Mouse (Mus musculus) Patski (cell line): ENCODE data around the gene Washc2. TPM values are rescaled to one million over a fixed set of nuclear protein-coding genes. Genes with fewer than 3 reads are reported as not detected.
A peak's percentile ranks its signal among the peaks of the same experiment; 100 is the strongest.

ENCODE experiments used
- ATAC-seq: fragments of 100-300 bp; one replicate; pipeline ENCODE4 v1.8.0; 2021
- CTCF ChIA-PET: fragments of 350-600 bp; sonication (Branson Sonifier 250); formaldehyde crosslinking; loops from one replicate; lab custom pipeline; 2022; ENCODE audit warnings: inconsistent platforms; lab: Charles Lee
- POLR2A ChIA-PET: fragments of 350-600 bp; sonication (Branson Sonifier 250); formaldehyde crosslinking; loops from one replicate; lab custom pipeline; 2022; ENCODE audit warnings: antibody characterized with exemption, inconsistent platforms; lab: Charles Lee
- DNase-seq: peaks from one replicate; pipeline ENCODE4 v3.0.0-alpha.2; 2011; ENCODE audit warnings: low read depth, low spot score
- H3K27me3 ChIP-seq: fragments of 371-371 bp; one replicate; pipeline ENCODE4 v1.5.1; 2021
- CTCF ChIP-seq: fragments of 100-300 bp; IDR thresholded peaks from one replicate; pipeline ENCODE4 v1.5.1; 2021
- in situ Hi-C: fragments of 300-500 bp; cut with MboI; formaldehyde crosslinking; loops from 3 replicates; pipeline ENCODE4 v1.11.1; 2018; ENCODE audit warnings: low pct_unique_long_range_greater_than_20kb, mixed read lengths
- polyA plus RNA-seq: library from polyadenylated mRNA; unstranded; gene quantifications from one replicate; pipeline ENCODE4 v1.2.3, GENCODE M21; 2021

The Washc2 gene
- polyA plus RNA-seq, 1 experiment from 2014 or later: 92.9 TPM

GRCm38 (mm10) chr6:116281014-116281413, 73.2 kb downstream of the Washc2 start:
- ChIA-PET CTCF (no interaction called here), POLR2A (no interaction called here)
- TF ChIP-seq CTCF: no peak
- DNase-seq (no peak), ATAC-seq (no peak)
- in situ Hi-C loops: no loop called here
- H3K27me3 ChIP-seq: no peaks in the 10 kb centered on the region

- POLR2A ChIA-PET: no interaction called here
- DNase-seq: no peak
Observed at GRCm38 (mm10) chr6:116282546-116282945, 74.7 kb downstream of the Washc2 start.

GRCm38 (mm10) chr6:116283280-116283679, 75.4 kb downstream of the Washc2 start:
- DNase-seq (no peak), ATAC-seq (no peak)
- POLR2A ChIA-PET: no interaction called here
- CTCF ChIA-PET: no interaction called here
- no peaks in the 10 kb centered on the region for H3K27me3 ChIP-seq
- in situ Hi-C loops: no loop called here
- no peak for TF ChIP-seq CTCF

More at GRCm38 (mm10) chr6:116282546-116282945, 74.7 kb downstream of the Washc2 start:
- TF ChIP-seq CTCF: peak; percentile 62
- ATAC-seq: no peak
- no peaks in the 10 kb centered on the region for H3K27me3 ChIP-seq
- in situ Hi-C loops: no loop called here
- CTCF ChIA-PET: interaction anchor here (1.1 kb wide), 1 partner anchor 17 kb away, joined by 3 read pairs; no protein-coding TSS in a partner anchor

GRCm38 (mm10) chr6:116286321-116286720, 78.5 kb downstream of the Washc2 start:
- no peak for DNase-seq
- CTCF ChIA-PET: no interaction called here
- H3K27me3 ChIP-seq: no peaks in the 10 kb centered on the region
- no peak for ATAC-seq
- in situ Hi-C loops: no loop called here
- TF ChIP-seq CTCF: no peak
- POLR2A ChIA-PET: no interaction called here

- no peak for TF ChIP-seq CTCF
- in situ Hi-C loops: no loop called here
- ChIA-PET CTCF (no interaction called here), POLR2A (interaction anchor here (1.1 kb wide), 1 partner anchor 11 kb away, joined by 3 read pairs; no protein-coding TSS in a partner anchor)
- ATAC-seq: peak; percentile 76
- no peaks in the 10 kb centered on the region for H3K27me3 ChIP-seq
- DNase-seq: peak; percentile 10
Observed at GRCm38 (mm10) chr6:116286870-116287575, 79.2 kb downstream of the Washc2 start.

- ChIA-PET CTCF (no interaction called here), POLR2A (no interaction called here)
- DNase-seq: no peak
- no peak for TF ChIP-seq CTCF
- no peaks in the 10 kb centered on the region for H3K27me3 ChIP-seq
- no peak for ATAC-seq
- in situ Hi-C loops: no loop called here
Observed at GRCm38 (mm10) chr6:116311411-116311810, 103.6 kb downstream of the Washc2 start.

Other genes starting within 250 kb of the Washc2 start
- 79.9 TPM for gene Plxnd1, start 213.0 kb upstream of the Washc2 start, polyA plus RNA-seq
- 24.3 TPM for gene Tmcc1, start 14.6 kb upstream of the Washc2 start, polyA plus RNA-seq
- gene Zfand4, start 56.2 kb downstream of the Washc2 start, polyA plus RNA-seq: 3.5 TPM
- gene March8, start 130.0 kb downstream of the Washc2 start, polyA plus RNA-seq: 78.7 TPM